Mouse (Mus musculus) heart, adult 2 months (tissue): ENCODE data around the gene Cyp26b1. TPM values are rescaled to one million over a fixed set of nuclear protein-coding genes. Genes with fewer than 3 reads are reported as not detected.
A peak's percentile ranks its signal among the peaks of the same experiment; 100 is the strongest.

Experiments used
- DNase-seq, 2 experiments: peaks; one replicate each; pipeline ENCODE4 v3.0.0; 2021
- H3K27ac ChIP-seq: fragments of 200-600 bp; 2 replicates; pipeline ENCODE4 v1.8.1; 2022
- H3K27me3 ChIP-seq: fragments of 200-500 bp; 2 replicates; pipeline ENCODE4 v1.6.1; 2012; ENCODE audit warnings: mild to moderate bottlenecking, low read length, inconsistent platforms, mixed read lengths; ENCODE audit not compliant: control insufficient read depth, insufficient read depth
- H3K36me3 ChIP-seq: fragments of 200-500 bp; 2 replicates; pipeline ENCODE4 v1.6.1; 2012; ENCODE audit warnings: low read length, inconsistent platforms; ENCODE audit not compliant: control insufficient read depth, insufficient read depth
- H3K4me1 ChIP-seq: fragments of 200-500 bp; 2 replicates; pipeline ENCODE4 v1.6.1; 2011; ENCODE audit warnings: low read length; ENCODE audit not compliant: control insufficient read depth, insufficient read depth
- H3K4me3 ChIP-seq: fragments of 200-600 bp; 2 replicates; pipeline ENCODE4 v1.8.1; 2022
- H3K79me2 ChIP-seq: fragments of 200-500 bp; replicated peaks from 2 replicates; pipeline ENCODE4 v1.6.1; 2012; ENCODE audit warnings: mild to moderate bottlenecking, inconsistent platforms, low read length, moderate library complexity, mixed read lengths; ENCODE audit not compliant: control insufficient read depth, insufficient read depth
- H3K9ac ChIP-seq: fragments of 200-500 bp; 2 replicates; pipeline ENCODE4 v1.6.1; 2012; ENCODE audit warnings: low read depth, mild to moderate bottlenecking, control low read depth, inconsistent platforms, low read length, mixed read lengths
- CTCF ChIP-seq: fragments of 200-600 bp; IDR thresholded peaks from 2 replicates; pipeline ENCODE4 v1.8.1; 2022; ENCODE audit warnings: antibody characterized with exemption, mild to moderate bottlenecking, moderate library complexity
- EP300 ChIP-seq: fragments of 200-500 bp; IDR thresholded peaks from 2 replicates; pipeline ENCODE4 v1.6.1; 2011; ENCODE audit warnings: low read depth, low read length, control low read depth; ENCODE audit not compliant: insufficient read depth
- POLR2A ChIP-seq: fragments of 200-500 bp; IDR thresholded peaks from 2 replicates; pipeline ENCODE4 v1.6.1; 2011; ENCODE audit warnings: mild to moderate bottlenecking, low read depth, low read length, control low read depth; ENCODE audit not compliant: insufficient read depth
- WGBS: fragments of 180-500 bp; shearing (Covaris S2); methylation state at CpG from one replicate; pipeline ENCODE4 v1.1.7; 2018; 5-methylcytosine and 5-hydroxymethylcytosine counted together
- intact Hi-C: fragments of 180-260 bp; cut with DNase I; formaldehyde crosslinking; loops from one replicate; pipeline ENCODE4 v1.15.1; 2025
- long read RNA-seq: library from polyadenylated mRNA; stranded (forward); transcript quantifications from one replicate; pipeline ENCODE4 v2.0.0, GENCODE M21; 2021
- polyA plus RNA-seq: library from polyadenylated mRNA; depleted of rRNA; stranded (reverse); fragments of >200 nt; gene quantifications from 2 replicates; pipeline ENCODE4 v1.2.3, GENCODE M21; 2012; rRNA removed
- total RNA-seq, 2 experiments: library from RNA; stranded (reverse); gene quantifications; 2 replicates each; pipeline ENCODE4 v1.2.3; 2021

Cyp26b1 gene
- total RNA-seq (10 to 100 TPM; 17.1 to 41.4 TPM), polyA plus RNA-seq (1.8 and 30.9 TPM in 2 replicates)
- long read RNA-seq, partial matches to known transcripts, result 1 of 4 reads
- long read RNA-seq, other reads (novel, unspliced or antisense), result 3 of 4 reads

DNA sequence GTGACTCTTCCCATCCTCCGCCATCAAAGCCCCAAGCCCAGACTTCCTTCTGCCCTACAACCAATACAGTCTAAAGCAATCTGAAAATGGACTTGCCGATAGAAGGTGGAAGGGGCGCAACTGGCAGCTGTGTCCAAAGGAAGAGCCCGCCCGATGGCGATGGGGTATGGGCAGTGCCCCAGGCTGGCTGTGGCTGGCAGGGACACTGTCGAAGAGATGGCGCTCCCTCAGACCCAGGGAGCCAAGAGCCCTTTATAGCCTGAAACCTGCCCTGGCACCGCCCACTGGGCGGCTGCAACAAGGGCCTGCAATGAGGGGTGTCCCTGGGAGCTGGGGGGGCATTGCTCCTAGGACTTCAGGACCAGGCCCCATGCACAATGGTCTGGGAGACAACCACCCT, at the start of gene Cyp26b1:
Gene Cyp26b1, minus strand, starts transcription at position 216 of the 400 bp plus-strand sequence.
- TF ChIP-seq EP300 (no peak), POLR2A (no peak), CTCF (no peak)
- no peak within 1 kb of the TSS for H3K27ac ChIP-seq
- intact Hi-C loops, result loop anchor here (5.0 kb wide), 2 partner anchors 271 to 319 kb away; no protein-coding TSS in a partner anchor
- 90% methylated on average over 10 of the region's 10 CpGs for WGBS
- H3K36me3 ChIP-seq, result no peaks in the 10 kb centered on the region
- peak in 1 of 2 experiments; percentile 13 for DNase-seq
- H3K79me2 ChIP-seq, result no peaks in the 10 kb centered on the region
- no peak within 1 kb of the TSS for H3K4me3 ChIP-seq
- 0 out of 2 replicates have a peak, but pooled peaks cover 3% of the 10 kb centered on the region for H3K27me3 ChIP-seq
- no peak within 1 kb of the TSS for H3K9ac ChIP-seq
- peaks cover 10% of the 10 kb centered on the region for H3K4me1 ChIP-seq

DNA sequence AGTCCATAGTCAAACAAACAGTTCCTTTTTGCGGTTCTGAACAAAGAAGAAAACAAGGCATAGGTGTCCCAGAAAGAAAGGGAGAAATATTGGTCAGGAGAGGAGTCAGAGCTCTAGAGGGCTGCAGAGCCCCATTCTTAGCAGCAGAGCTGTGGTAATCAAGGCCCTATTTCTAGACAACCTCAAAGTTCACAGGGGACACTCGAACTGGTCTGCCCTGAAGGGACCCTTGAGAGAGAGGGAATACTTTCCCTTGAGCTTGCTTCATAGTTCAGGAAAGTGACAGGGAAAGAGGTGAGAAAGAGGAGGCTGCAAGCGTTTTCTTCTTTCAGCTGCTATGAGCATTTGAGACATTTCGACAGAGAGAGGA, 47.3 kb upstream of the Cyp26b1 start:
- intact Hi-C loops, result loop anchor here (2.0 to 10.0 kb wide), 2 partner anchors 52 to 94 kb away; no protein-coding TSS in a partner anchor
- 44% methylated on average over 4 of the region's 4 CpGs for WGBS
- Histone ChIP-seq H3K4me3 (no peak overlapping the region), H3K27ac (peak overlapping the region; percentile 65), H3K36me3 (peaks cover 12% of the 10 kb centered on the region), H3K27me3 (no peaks in the 10 kb centered on the region), H3K9ac (no peak overlapping the region), H3K79me2 (no peaks in the 10 kb centered on the region; the same call in 1 of the 2 replicates), H3K4me1 (peaks cover 11% of the 10 kb centered on the region)
- peak in 1 of 2 experiments; percentile 6 for DNase-seq
- TF ChIP-seq EP300 (no peak), CTCF (peak; percentile 30; the same call in 1 of the 2 replicates), POLR2A (no peak)

DNA sequence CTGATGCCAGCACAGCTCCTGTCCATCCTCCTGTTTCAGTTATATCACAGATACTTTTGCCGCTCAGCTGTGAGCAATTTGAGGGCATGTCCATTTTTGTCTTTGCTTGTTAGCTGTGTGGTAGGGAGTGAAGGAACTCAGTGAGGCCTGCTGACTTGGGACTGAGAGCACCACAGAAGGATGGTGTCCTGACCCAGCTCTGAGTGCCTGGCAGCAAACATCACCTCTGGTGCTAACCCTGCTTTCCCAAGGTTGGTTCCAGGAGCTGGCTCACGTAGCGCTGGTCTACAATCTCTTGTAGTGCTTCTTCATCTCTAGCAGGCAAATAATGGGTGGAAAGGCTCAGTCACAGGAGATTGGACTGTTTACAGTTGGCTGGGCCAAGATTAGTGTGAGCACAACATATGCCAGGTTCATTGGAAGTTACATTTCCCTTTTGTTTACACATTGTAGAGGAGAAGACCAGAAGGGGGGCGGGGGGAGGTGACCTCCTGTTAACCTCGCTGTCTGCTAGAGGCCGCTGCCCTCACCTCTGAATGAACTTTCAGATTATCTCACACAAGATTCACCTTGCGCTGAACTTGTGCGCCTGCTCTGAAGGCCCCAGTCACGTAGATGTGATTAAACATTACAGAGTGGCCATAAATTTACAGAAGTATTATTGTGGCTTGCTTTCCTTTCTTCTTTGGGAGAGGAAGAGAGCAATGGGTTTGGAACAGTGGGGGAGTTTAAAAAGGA, 46.8 kb upstream of the Cyp26b1 start:
- Histone ChIP-seq H3K27ac (peak overlapping the region; percentile 67), H3K4me3 (no peak overlapping the region), H3K4me1 (peaks cover 11% of the 10 kb centered on the region), H3K79me2 (no peaks in the 10 kb centered on the region; the same call in 1 of the 2 replicates), H3K9ac (no peak overlapping the region), H3K36me3 (peaks cover 16% of the 10 kb centered on the region), H3K27me3 (no peaks in the 10 kb centered on the region)
- 0 out of 2 replicates have a peak, but pooled peaks have one; percentile 67 for TF ChIP-seq EP300
- TF ChIP-seq POLR2A, result no peak
- no peak for TF ChIP-seq CTCF
- WGBS, result 47% methylated on average over 9 of the region's 9 CpGs
- peak; percentile 36 to 65 for DNase-seq
- intact Hi-C loops, result loop anchor here (2.0 to 10.0 kb wide), 2 partner anchors 52 to 94 kb away; no protein-coding TSS in a partner anchor

DNA sequence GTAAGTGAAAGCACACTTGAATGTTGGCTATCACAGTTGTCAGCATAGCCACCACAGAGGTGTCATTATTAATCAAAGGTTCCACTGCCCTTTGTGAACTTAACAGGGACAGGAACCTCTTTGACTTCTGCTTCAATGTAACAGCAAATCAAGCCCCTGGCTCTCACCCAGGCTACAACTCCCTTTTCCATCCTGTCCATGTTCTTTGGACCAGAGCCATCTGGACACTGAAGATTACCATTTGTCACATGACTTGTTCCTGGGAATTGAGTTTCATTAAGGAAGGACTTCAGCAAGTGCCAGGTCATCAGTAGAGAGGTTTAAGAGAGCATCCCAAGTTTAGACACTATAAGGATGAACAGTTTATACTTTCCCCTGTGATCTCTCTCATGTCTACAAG, 44.5 kb upstream of the Cyp26b1 start:
- Histone ChIP-seq H3K79me2 (no peaks in the 10 kb centered on the region), H3K9ac (no peak overlapping the region), H3K4me3 (no peak overlapping the region), H3K36me3 (peaks cover 20% of the 10 kb centered on the region), H3K27ac (no peak overlapping the region; the same call in 1 of the 2 replicates), H3K4me1 (peaks cover 18% of the 10 kb centered on the region), H3K27me3 (no peaks in the 10 kb centered on the region)
- intact Hi-C loops, result no loop called here
- DNase-seq, result peak; percentile 38 to 71
- TF ChIP-seq CTCF, result no peak
- peak; percentile 44; the same call in 1 of the 2 replicates for TF ChIP-seq POLR2A
- TF ChIP-seq EP300, result peak; percentile 81

DNA sequence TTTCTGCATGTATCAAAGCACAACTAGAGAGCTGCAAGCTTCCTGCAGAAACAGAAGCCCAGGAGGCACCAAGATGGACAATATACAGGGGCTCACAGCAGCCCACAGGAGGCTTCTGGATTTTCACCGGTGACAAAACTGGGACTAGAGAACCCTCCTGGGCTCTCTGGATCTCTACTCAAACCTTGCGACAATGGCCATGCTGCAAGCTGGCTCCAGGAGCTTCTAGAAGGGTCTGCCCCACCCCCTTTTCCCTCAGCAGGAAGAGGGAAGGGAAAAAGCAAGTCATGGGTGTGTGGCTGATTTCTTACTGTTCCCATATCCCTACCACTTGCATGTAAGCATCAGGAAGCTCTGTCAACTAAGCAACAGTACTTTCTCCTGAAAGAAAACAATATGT, 37.9 kb upstream of the Cyp26b1 start:
- H3K9ac ChIP-seq, result no peak overlapping the region
- WGBS, result 49% methylated on average over 2 of the region's 2 CpGs
- no peaks in the 10 kb centered on the region for H3K79me2 ChIP-seq
- H3K4me3 ChIP-seq, result no peak overlapping the region
- intact Hi-C loops, result loop anchor here (2.0 kb wide), 1 partner anchor 41 kb away; no protein-coding TSS in a partner anchor
- peak; percentile 38 to 57 for DNase-seq
- H3K27ac ChIP-seq, result peak overlapping the region; percentile 23
- no peaks in the 10 kb centered on the region for H3K27me3 ChIP-seq
- TF ChIP-seq EP300 (0 out of 2 replicates have a peak, but pooled peaks have one; percentile 55), CTCF (no peak), POLR2A (no peak)
- peaks cover 13% of the 10 kb centered on the region for H3K4me1 ChIP-seq
- H3K36me3 ChIP-seq, result peaks cover 10% of the 10 kb centered on the region

DNA sequence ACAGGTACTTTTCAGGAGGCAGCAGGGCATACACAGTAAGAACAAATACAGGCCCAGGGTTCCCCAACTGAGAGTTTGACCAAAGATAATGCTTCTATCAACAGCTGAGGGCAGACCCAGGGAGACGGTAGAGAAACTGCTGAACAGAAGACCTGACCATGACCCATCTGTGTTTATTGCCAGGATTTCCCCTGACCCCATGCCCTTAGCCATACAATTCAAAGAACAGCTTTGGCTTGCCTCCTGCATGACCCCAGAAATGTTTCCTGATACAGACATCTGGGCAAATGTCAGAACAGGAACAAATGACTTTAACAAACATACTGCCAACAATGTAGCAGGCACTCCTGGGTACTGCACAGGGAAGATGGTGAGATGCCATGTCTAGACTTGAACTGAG, 36.6 kb upstream of the Cyp26b1 start:
- Histone ChIP-seq H3K36me3 (peaks cover 9% of the 10 kb centered on the region), H3K9ac (no peak overlapping the region), H3K4me3 (no peak overlapping the region), H3K4me1 (peaks cover 14% of the 10 kb centered on the region), H3K27ac (no peak overlapping the region; the same call in 1 of the 2 replicates), H3K27me3 (no peaks in the 10 kb centered on the region), H3K79me2 (no peaks in the 10 kb centered on the region)
- intact Hi-C loops, result loop anchor here (2.0 kb wide), 1 partner anchor 39 kb away; no protein-coding TSS in a partner anchor
- peak in 1 of 2 experiments; percentile 22 for DNase-seq
- no peak for TF ChIP-seq POLR2A
- TF ChIP-seq EP300, result 0 out of 2 replicates have a peak, but pooled peaks have one; percentile 34
- TF ChIP-seq CTCF, result peak; percentile 15; the same call in 1 of the 2 replicates
- WGBS, result 32% methylated on average over 1 of the region's 1 CpGs
